Mouse (Mus musculus): ENCODE results near the gene Btnl4. TPM values are rescaled to one million over a fixed set of nuclear protein-coding genes. Genes with fewer than 3 reads are reported as not detected.
"Not testable (repeated sequence)": the region's sequence is repeated elsewhere in the genome, so short reads cannot be mapped to it uniquely, and the experiment has no call there.

The Btnl4 gene
- polyA plus RNA-seq (2012; rRNA removed) = not detected in 2 replicates

DNA sequence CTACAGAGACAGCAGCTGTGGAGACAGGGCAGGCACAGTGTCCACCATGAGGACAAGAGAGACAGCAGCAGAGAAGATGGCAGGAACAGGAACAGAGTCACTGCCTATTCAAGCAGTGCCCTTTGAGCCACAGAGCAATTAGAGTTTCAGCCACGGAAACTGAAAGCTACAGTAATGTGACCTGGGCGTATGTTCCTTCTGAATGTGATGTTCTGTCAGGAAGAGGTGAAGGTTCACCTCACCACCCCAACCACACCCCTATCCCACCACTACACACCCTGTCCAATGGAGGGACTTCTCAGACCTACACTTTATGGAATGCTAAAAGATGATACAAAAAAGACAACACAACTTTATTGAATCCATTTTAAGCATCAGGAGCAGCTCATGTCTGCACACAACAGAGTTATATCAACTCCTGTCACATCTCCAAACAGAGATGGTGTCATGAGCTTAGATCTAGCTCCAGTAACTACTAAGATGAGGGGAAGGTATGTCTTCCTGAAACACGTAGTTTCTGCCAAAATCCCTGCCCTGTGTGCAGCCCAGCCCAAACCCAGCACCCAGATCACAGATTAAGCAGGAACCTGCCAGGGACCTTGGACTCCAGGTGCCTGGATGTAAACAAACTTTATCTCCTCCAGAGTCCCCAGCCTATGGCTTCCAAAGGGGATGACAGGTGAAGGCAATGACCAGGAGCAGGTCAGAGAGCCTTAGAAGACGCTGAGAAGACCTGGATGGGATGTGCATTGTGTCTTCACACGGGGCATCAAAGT, at the start of gene Btnl4:
Gene Btnl4 (minus strand): TSS at position 81 of the 776 bp plus-strand sequence.
- DNase-seq; H3K27me3 ChIP-seq (replicated peaks; ENCODE audit: control insufficient read depth, insufficient read depth, low read length); H3K27ac ChIP-seq (ENCODE audit: insufficient read depth, low read depth, low read length); H3K4me1 ChIP-seq (ENCODE audit: control insufficient read depth, insufficient read depth, low read length); H3K36me3 ChIP-seq (ENCODE audit: control insufficient read depth, insufficient read depth, low read length); H3K4me3 ChIP-seq (ENCODE audit: insufficient read depth, low read depth, low read length): not testable (repeated sequence)
- 70% methylated on average over 5 of the region's 5 CpGs for WGBS

- no peak for DNase-seq
- H3K27me3 ChIP-seq (replicated peaks; ENCODE audit: control insufficient read depth, insufficient read depth, low read length) = no peaks in the 10 kb centered on the region
- no peaks in the 10 kb centered on the region for H3K4me1 ChIP-seq (ENCODE audit: control insufficient read depth, insufficient read depth, low read length)
- H3K4me3 ChIP-seq (ENCODE audit: insufficient read depth, low read depth, low read length) = no peak overlapping the region
- WGBS = 67% methylated on average over 1 of the region's 1 CpGs
- no peaks in the 10 kb centered on the region for H3K36me3 ChIP-seq (ENCODE audit: control insufficient read depth, insufficient read depth, low read length)
- TF ChIP-seq POLR2A (IDR thresholded peaks at IDR 0.05; ENCODE audit: low read depth, low read length) = no peak
- TF ChIP-seq CTCF (conservative IDR thresholded peaks at IDR 0.05; ENCODE audit: insufficient read depth, insufficient read length, low read depth, low read length) = no peak
- no peak overlapping the region for H3K27ac ChIP-seq (ENCODE audit: insufficient read depth, low read depth, low read length)
These were observed 41.9 kb upstream of the Btnl4 start for GRCm38 (mm10) chr17:34519001-34519400.

DNA sequence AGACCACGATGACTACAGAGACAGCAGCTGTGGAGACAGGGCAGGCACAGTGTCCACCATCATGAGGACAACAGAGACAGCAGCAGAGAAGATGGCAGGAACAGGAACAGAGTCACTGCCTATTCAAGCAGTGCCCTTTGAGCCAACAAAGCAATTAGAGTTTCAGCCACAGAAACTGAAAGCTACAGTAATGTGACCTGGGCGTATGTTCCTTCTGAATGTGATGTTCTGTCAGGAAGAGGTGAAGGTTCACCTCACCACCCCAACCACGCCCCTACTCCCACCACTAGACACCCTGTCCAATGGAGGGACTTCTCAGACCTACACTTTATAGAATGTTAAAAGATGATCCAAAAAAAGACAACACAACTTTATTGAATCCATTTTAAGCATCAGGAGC, 41.5 kb upstream of the Btnl4 start:
- not testable (repeated sequence) for H3K4me1 ChIP-seq (ENCODE audit: control insufficient read depth, insufficient read depth, low read length); H3K27me3 ChIP-seq (replicated peaks; ENCODE audit: control insufficient read depth, insufficient read depth, low read length); DNase-seq; H3K36me3 ChIP-seq (ENCODE audit: control insufficient read depth, insufficient read depth, low read length); H3K27ac ChIP-seq (ENCODE audit: insufficient read depth, low read depth, low read length); H3K4me3 ChIP-seq (ENCODE audit: insufficient read depth, low read depth, low read length)
- 66% methylated on average over 3 of the region's 3 CpGs for WGBS

DNA sequence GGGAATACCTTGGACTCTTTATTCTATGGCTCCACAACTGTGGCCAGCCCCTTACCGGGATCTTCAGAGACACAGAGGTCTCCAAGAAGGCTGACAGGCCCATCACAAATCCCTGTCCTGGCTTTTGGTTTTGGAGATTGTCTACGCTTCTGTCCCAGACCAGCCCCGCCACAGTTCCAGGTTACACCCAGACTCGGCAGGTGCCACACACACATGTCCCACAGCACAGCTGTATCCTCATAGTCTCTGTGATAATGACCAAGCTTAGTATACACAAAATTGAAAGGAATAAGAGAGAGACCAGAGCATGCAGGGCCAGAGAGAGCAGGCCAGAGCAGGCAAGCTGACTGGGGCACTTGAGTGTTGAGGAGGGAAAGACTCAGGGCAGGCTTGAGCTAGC, 40.7 kb upstream of the Btnl4 start:
- Histone ChIP-seq H3K4me1 (ENCODE audit: control insufficient read depth, insufficient read depth, low read length) (no peaks in the 10 kb centered on the region), H3K36me3 (ENCODE audit: control insufficient read depth, insufficient read depth, low read length) (no peaks in the 10 kb centered on the region), H3K27me3 (replicated peaks; ENCODE audit: control insufficient read depth, insufficient read depth, low read length) (no peaks in the 10 kb centered on the region), H3K4me3 (ENCODE audit: insufficient read depth, low read depth, low read length) (no peak overlapping the region), H3K27ac (ENCODE audit: insufficient read depth, low read depth, low read length) (no peak overlapping the region)
- DNase-seq = no peak
- WGBS = 94% methylated on average over 4 of the region's 4 CpGs
- no peak for TF ChIP-seq POLR2A (IDR thresholded peaks at IDR 0.05; ENCODE audit: low read depth, low read length)
- TF ChIP-seq CTCF (conservative IDR thresholded peaks at IDR 0.05; ENCODE audit: insufficient read depth, insufficient read length, low read depth, low read length) = no peak

GRCm38 (mm10) chr17:34517252-34517651, 40.1 kb upstream of the Btnl4 start, which contains the start of gene Btnl6:
TSS of gene Btnl6 (minus strand) at chr17:34517352.
- DNase-seq = no peak
- TF ChIP-seq POLR2A (IDR thresholded peaks at IDR 0.05; ENCODE audit: low read depth, low read length) = no peak
- no peak for TF ChIP-seq CTCF (conservative IDR thresholded peaks at IDR 0.05; ENCODE audit: insufficient read depth, insufficient read length, low read depth, low read length)
- Histone ChIP-seq H3K4me1 (ENCODE audit: control insufficient read depth, insufficient read depth, low read length) (no peaks in the 10 kb centered on the region), H3K27me3 (replicated peaks; ENCODE audit: control insufficient read depth, insufficient read depth, low read length) (no peaks in the 10 kb centered on the region), H3K36me3 (ENCODE audit: control insufficient read depth, insufficient read depth, low read length) (no peaks in the 10 kb centered on the region), H3K4me3 (ENCODE audit: insufficient read depth, low read depth, low read length) (no peak within 1 kb of the TSS), H3K27ac (ENCODE audit: insufficient read depth, low read depth, low read length) (no peak within 1 kb of the TSS)
- whole genome bisulfite sequencing = 90% methylated on average over 4 of the region's 4 CpGs

DNA sequence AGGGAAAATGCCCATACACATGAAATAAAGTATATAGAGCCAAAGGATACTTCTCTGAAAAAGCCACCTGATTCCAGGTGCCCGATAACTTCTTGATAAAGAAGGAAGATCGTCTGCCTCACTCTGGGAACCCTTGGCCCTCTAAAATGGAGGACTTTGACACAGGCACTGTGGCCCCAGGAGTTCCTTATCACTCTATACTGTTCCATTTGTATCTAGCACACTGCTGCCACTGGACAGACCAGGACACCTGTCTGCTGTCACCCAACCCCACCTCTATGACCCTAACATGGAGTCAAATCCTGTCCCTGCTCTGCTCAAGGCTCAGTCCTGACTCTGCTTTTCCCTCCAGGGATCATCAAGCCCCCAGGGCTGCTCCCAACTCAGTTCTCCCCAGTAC, 39.4 kb upstream of the Btnl4 start:
- no peaks in the 10 kb centered on the region for H3K27me3 ChIP-seq (replicated peaks; ENCODE audit: control insufficient read depth, insufficient read depth, low read length)
- no peak for TF ChIP-seq POLR2A (IDR thresholded peaks at IDR 0.05; ENCODE audit: low read depth, low read length)
- TF ChIP-seq CTCF (conservative IDR thresholded peaks at IDR 0.05; ENCODE audit: insufficient read depth, insufficient read length, low read depth, low read length) = no peak
- H3K4me3 ChIP-seq (ENCODE audit: insufficient read depth, low read depth, low read length) = no peak overlapping the region
- no peak overlapping the region for H3K27ac ChIP-seq (ENCODE audit: insufficient read depth, low read depth, low read length)
- WGBS = 78% methylated on average over 2 of the region's 2 CpGs
- DNase-seq = no peak
- H3K36me3 ChIP-seq (ENCODE audit: control insufficient read depth, insufficient read depth, low read length) = no peaks in the 10 kb centered on the region
- H3K4me1 ChIP-seq (ENCODE audit: control insufficient read depth, insufficient read depth, low read length) = no peaks in the 10 kb centered on the region

GRCm38 (mm10) chr17:34511723-34512122, 34.6 kb upstream of the Btnl4 start:
- not testable (repeated sequence) for H3K36me3 ChIP-seq (ENCODE audit: control insufficient read depth, insufficient read depth, low read length); H3K4me1 ChIP-seq (ENCODE audit: control insufficient read depth, insufficient read depth, low read length); H3K27me3 ChIP-seq (replicated peaks; ENCODE audit: control insufficient read depth, insufficient read depth, low read length); H3K27ac ChIP-seq (ENCODE audit: insufficient read depth, low read depth, low read length); DNase-seq; H3K4me3 ChIP-seq (ENCODE audit: insufficient read depth, low read depth, low read length)
- WGBS = 46% methylated on average over 1 of the region's 1 CpGs
- 0 out of 2 replicates have a peak, but pooled peaks have one; percentile 8 for TF ChIP-seq CTCF (conservative IDR thresholded peaks at IDR 0.05; ENCODE audit: insufficient read depth, insufficient read length, low read depth, low read length)

All from kidney, adult 2 months (tissue).